Mouse (Mus musculus) small intestine, adult 2 months (tissue): ENCODE results near the gene Mettl7b.

Source experiments
- CTCF ChIP-seq: fragments of 200-500 bp; IDR thresholded peaks from 2 replicates; pipeline ENCODE4 v1.5.1; 2012; ENCODE audit warnings: low read depth, mild to moderate bottlenecking, control low read depth, inconsistent platforms, low read length, moderate library complexity, mixed read lengths; ENCODE audit not compliant: insufficient replicate concordance, insufficient read length; ENCODE audit errors: extremely low read depth
- POLR2A ChIP-seq: fragments of 200-500 bp; IDR thresholded peaks from 2 replicates; pipeline ENCODE4 v1.6.1; 2012; ENCODE audit warnings: low read depth, mild to moderate bottlenecking, control low read depth, inconsistent platforms, low read length, moderate library complexity

- TF ChIP-seq POLR2A: no peak
- TF ChIP-seq CTCF: no peak
Measured at GRCm38 (mm10) chr10:128919203-128919631, 41.6 kb downstream of the Mettl7b start.
